Mouse (Mus musculus): ENCODE measurements around the gene Slc16a10.

- TF ChIP-seq CTCF (conservative IDR thresholded peaks at IDR 0.05; ENCODE audit: low read length): no peak
- no peak for TF ChIP-seq POU5F1 (IDR thresholded peaks at IDR 0.05; ENCODE audit: borderline replicate concordance, low read length)
Observed at GRCm38 (mm10) chr10:40051997-40052396, 90.1 kb downstream of the Slc16a10 start.
